Mouse (Mus musculus) thymus, adult 2 months (tissue): ENCODE data around the gene Pop7.

Source experiments
- CTCF ChIP-seq: fragments of 200-500 bp; IDR thresholded peaks from 2 replicates; pipeline ENCODE4 v1.5.1; 2012; ENCODE audit warnings: mild to moderate bottlenecking, control low read depth, low read length, moderate library complexity, borderline replicate concordance; ENCODE audit not compliant: control insufficient read depth, poor library complexity, insufficient read depth; ENCODE audit errors: extremely low read depth
- POLR2A ChIP-seq: fragments of 200-500 bp; IDR thresholded peaks from 2 replicates; pipeline ENCODE4 v1.6.1; 2012; ENCODE audit warnings: mild to moderate bottlenecking, low read length, control low read depth, moderate library complexity; ENCODE audit not compliant: control insufficient read depth, poor library complexity, insufficient read depth; ENCODE audit errors: extremely low read depth

DNA sequence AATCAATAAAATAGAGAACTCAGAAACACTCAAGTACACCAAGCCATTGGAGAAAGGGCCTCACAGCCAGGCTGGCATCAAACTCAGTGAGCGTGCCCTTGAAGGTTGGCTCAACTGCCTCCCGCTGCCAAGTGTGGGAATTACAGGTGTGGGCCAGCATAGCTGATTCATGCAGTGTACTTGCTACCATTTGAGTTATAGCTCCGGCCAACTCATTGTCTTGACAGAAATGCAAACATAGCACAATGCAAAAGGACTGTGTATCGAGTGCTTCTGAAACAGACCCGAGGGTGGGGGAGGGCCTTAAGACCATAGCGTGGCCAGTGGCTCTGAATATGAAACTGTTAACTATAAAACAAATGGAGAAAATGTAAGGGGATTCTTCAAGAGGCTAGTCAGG lies 1.7 kb upstream of the Pop7 start:
- TF ChIP-seq CTCF (0 out of 2 replicates have a peak, but pooled peaks have one; percentile 16), POLR2A (no peak)
